Mouse (Mus musculus): ENCODE measurements around the gene Aar2.

GRCm38 (mm10) chr2:156584797-156585471, 37.5 kb downstream of the Aar2 start:
- TF ChIP-seq CTCF (IDR thresholded peaks at IDR 0.05) (no peak), EP300 (IDR thresholded peaks at IDR 0.05) (no peak)

Measured in lung, postnatal 0 days (tissue).